Mouse (Mus musculus) hindbrain, embryonic 15.5 days (tissue): ENCODE measurements around the gene Xrcc1. TPM values are rescaled to one million over a fixed set of nuclear protein-coding genes. Genes with fewer than 3 reads are reported as not detected.
A peak's percentile ranks its signal among the peaks of the same experiment; 100 is the strongest.

Experiments used
- ATAC-seq: fragments of 200-750 bp; cut with Nextera tagmentation; 2 replicates; pipeline ENCODE4 v1.8.0; 2017; ENCODE audit warnings: low read depth, moderate number of reproducible peaks, moderate TSS enrichment; ENCODE audit not compliant: low FRiP score
- H3K27ac ChIP-seq: fragments of 300-500 bp; sonication (generic); replicated peaks from 2 replicates; pipeline ENCODE4 v1.5.1; 2015; ENCODE audit warnings: mild to moderate bottlenecking, inconsistent platforms
- H3K27me3 ChIP-seq: fragments of 300-500 bp; sonication (generic); 2 replicates; pipeline ENCODE4 v1.6.1; 2015; ENCODE audit warnings: control low read depth, inconsistent platforms
- H3K36me3 ChIP-seq: fragments of 300-500 bp; sonication (generic); 2 replicates; pipeline ENCODE4 v1.6.1; 2015; ENCODE audit warnings: control low read depth, inconsistent platforms
- H3K4me1 ChIP-seq: fragments of 300-500 bp; sonication (generic); replicated peaks from 2 replicates; pipeline ENCODE4 v1.6.1; 2015; ENCODE audit warnings: control low read depth, inconsistent platforms
- H3K4me2 ChIP-seq: fragments of 300-500 bp; sonication (generic); 2 replicates; pipeline ENCODE4 v1.6.1; 2015; ENCODE audit warnings: moderate library complexity, mild to moderate bottlenecking, inconsistent platforms
- H3K4me3 ChIP-seq: fragments of 300-500 bp; sonication (generic); 2 replicates; pipeline ENCODE4 v1.5.1; 2015; ENCODE audit warnings: mild to moderate bottlenecking, inconsistent platforms
- H3K9ac ChIP-seq: fragments of 300-500 bp; sonication (generic); 2 replicates; pipeline ENCODE4 v1.6.1; 2015; ENCODE audit warnings: inconsistent platforms
- H3K9me3 ChIP-seq: fragments of 300-500 bp; sonication (generic); 2 replicates; pipeline ENCODE4 v1.6.1; 2016; ENCODE audit warnings: control low read depth, inconsistent platforms
- WGBS: fragments of 180-500 bp; shearing (Covaris S2); methylation state at CpG from one replicate; pipeline ENCODE4 v1.1.7; 2015; 5-methylcytosine and 5-hydroxymethylcytosine counted together
- polyA plus RNA-seq: library from polyadenylated mRNA; unstranded; fragments of >200 nt; fragmentation: Nextera tagmentation; extraction: Ambion mirVana; gene quantifications from 2 replicates; pipeline ENCODE4 v1.2.1, GENCODE M21; 2015

Gene Xrcc1
- polyA plus RNA-seq, 1 experiment from 2014 or later = 72.1 TPM

- peaks cover 20% of the 10 kb centered on the region for H3K36me3 ChIP-seq
- WGBS = 85% methylated on average over 4 of the region's 4 CpGs
These were observed 25.0 kb downstream of the Xrcc1 start for GRCm38 (mm10) chr7:24571071-24571470.

DNA sequence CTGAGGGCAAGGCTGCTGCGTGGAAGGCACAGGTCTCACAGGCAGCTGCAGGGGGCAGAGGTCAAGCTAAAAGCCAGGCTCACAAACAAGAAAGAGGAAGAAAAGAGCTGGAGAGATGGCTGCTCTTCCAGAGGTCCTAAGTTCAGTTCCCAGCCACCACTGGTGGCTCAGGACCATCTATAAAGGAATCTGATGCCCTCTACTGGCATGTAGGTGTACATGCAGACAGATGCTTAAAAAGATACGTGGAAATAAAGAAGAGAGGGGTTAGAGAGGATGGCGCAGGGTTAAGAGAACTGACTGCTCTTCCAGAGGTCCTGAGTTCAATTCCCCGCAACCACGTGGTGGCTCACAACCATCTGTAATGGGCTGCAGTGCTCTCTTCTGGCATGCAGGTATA, 26.4 kb downstream of the Xrcc1 start:
- Histone ChIP-seq H3K27ac (no peak overlapping the region), H3K4me3 (no peak overlapping the region), H3K27me3 (no peaks in the 10 kb centered on the region), H3K36me3 (peaks cover 9% of the 10 kb centered on the region; the same call in 1 of the 2 replicates), H3K4me2 (no peak overlapping the region), H3K4me1 (no peaks in the 10 kb centered on the region), H3K9me3 (no peaks in the 10 kb centered on the region), H3K9ac (no peak overlapping the region)
- 57% methylated on average over 5 of the region's 5 CpGs for WGBS
- no peak for ATAC-seq

More at GRCm38 (mm10) chr7:24571071-24571470, 25.0 kb downstream of the Xrcc1 start:
- Histone ChIP-seq H3K4me2 (no peak overlapping the region), H3K9ac (no peak overlapping the region), H3K4me3 (no peak overlapping the region), H3K27me3 (no peaks in the 10 kb centered on the region), H3K4me1 (no peaks in the 10 kb centered on the region), H3K9me3 (no peaks in the 10 kb centered on the region), H3K27ac (no peak overlapping the region)
- no peak for ATAC-seq

DNA sequence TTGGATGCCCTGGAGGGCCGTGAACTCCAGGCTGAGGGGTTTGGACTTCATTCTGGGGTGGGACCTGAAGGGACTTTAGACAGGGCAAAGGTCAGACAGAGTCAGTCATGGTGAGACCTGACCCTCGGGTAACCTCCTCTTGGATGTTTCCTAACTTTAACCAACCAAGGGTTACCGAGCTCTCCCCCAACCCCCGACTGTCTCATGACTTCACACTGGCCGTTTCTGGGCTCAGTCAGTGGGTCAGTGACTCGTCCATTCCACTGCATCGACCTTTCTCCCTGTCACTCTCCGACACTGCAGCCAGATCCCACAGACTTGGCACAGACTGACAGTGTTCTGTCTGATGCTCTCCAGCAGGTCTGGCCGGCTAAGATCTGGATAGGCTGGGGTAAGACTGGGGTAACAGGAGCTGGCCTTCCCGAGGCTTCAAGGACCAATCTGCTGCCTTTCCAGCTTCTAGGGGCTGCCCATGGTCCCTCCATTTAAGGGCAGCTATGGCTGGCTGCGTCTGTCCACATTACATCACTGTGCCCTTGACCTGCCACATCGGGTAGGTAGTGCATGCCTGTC, 28.2 kb downstream of the Xrcc1 start:
- no peaks in the 10 kb centered on the region for H3K36me3 ChIP-seq
- H3K4me1 ChIP-seq = no peaks in the 10 kb centered on the region
- ATAC-seq = no peak; the same call in 1 of the 2 replicates
- H3K27me3 ChIP-seq = no peaks in the 10 kb centered on the region
- H3K9ac ChIP-seq = no peak overlapping the region
- H3K4me2 ChIP-seq = no peak overlapping the region
- WGBS = 58% methylated on average over 12 of the region's 12 CpGs
- no peak overlapping the region for H3K4me3 ChIP-seq
- no peaks in the 10 kb centered on the region for H3K9me3 ChIP-seq
- no peak overlapping the region for H3K27ac ChIP-seq

- no peak overlapping the region for H3K27ac ChIP-seq
- no peaks in the 10 kb centered on the region for H3K36me3 ChIP-seq
- no peak for ATAC-seq
- no peaks in the 10 kb centered on the region for H3K4me1 ChIP-seq
- WGBS = 94% methylated on average over 10 of the region's 10 CpGs
- H3K4me2 ChIP-seq = no peak overlapping the region
- H3K9ac ChIP-seq = no peak overlapping the region
- no peaks in the 10 kb centered on the region for H3K9me3 ChIP-seq
- no peak overlapping the region for H3K4me3 ChIP-seq
- no peaks in the 10 kb centered on the region for H3K27me3 ChIP-seq
These were observed 31.7 kb downstream of the Xrcc1 start for GRCm38 (mm10) chr7:24577811-24578210.

GRCm38 (mm10) chr7:24584876-24585275, 38.8 kb downstream of the Xrcc1 start:
- H3K27ac ChIP-seq = no peak overlapping the region
- 87% methylated on average over 6 of the region's 6 CpGs for WGBS
- no peak overlapping the region for H3K9ac ChIP-seq
- no peak for ATAC-seq
- no peak overlapping the region for H3K4me3 ChIP-seq
- no peaks in the 10 kb centered on the region for H3K9me3 ChIP-seq
- no peak overlapping the region for H3K4me2 ChIP-seq
- peaks cover 14% of the 10 kb centered on the region for H3K4me1 ChIP-seq
- H3K36me3 ChIP-seq = no peaks in the 10 kb centered on the region
- H3K27me3 ChIP-seq = peaks cover 19% of the 10 kb centered on the region

DNA sequence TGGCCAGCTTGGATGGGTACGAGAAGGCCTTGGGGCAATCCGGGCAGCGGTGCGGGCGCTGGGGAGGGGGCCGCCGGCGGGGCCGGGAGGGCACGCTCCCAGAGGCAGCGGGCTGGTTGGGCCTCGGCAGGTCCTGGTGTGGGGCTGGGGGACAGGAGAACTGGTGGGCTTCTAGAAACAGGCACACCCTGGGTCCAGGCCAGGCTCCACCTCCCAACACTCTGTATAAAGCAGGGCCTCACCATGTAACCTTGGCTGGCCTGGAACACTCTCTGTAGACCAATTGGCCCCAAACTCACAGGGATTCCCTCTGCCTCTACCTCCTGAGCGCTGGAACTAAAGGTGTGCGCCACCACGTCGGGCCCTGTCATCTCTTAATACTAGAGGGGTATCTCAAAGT, 39.9 kb downstream of the Xrcc1 start:
- Histone ChIP-seq H3K27ac (no peak overlapping the region), H3K4me3 (no peak overlapping the region; the same call in 1 of the 2 replicates), H3K4me1 (peaks cover 14% of the 10 kb centered on the region), H3K27me3 (peaks cover 19% of the 10 kb centered on the region), H3K9ac (no peak overlapping the region), H3K9me3 (no peaks in the 10 kb centered on the region), H3K36me3 (no peaks in the 10 kb centered on the region), H3K4me2 (peak overlapping the region; percentile 60)
- peak; percentile 27; the same call in 1 of the 2 replicates for ATAC-seq
- WGBS = 34% methylated on average over 16 of the region's 16 CpGs

- Histone ChIP-seq H3K9ac (peak overlapping the region; percentile 83), H3K27me3 (peaks cover 19% of the 10 kb centered on the region), H3K4me2 (peak overlapping the region; percentile 60), H3K4me1 (peaks cover 14% of the 10 kb centered on the region), H3K4me3 (peak overlapping the region; percentile 54), H3K9me3 (no peaks in the 10 kb centered on the region), H3K36me3 (no peaks in the 10 kb centered on the region), H3K27ac (no peak overlapping the region)
- 6% methylated on average over 8 of the region's 8 CpGs for WGBS
- peak; percentile 72 for ATAC-seq
These were observed 40.7 kb downstream of the Xrcc1 start for GRCm38 (mm10) chr7:24586828-24587227.

GRCm38 (mm10) chr7:24587330-24588105, 41.4 kb downstream of the Xrcc1 start, which contains the start of the genes Ethe1 and Zfp575:
TSS of gene Ethe1 (plus strand) at chr7:24587543.
TSS of gene Zfp575 (minus strand) at chr7:24587641.
- H3K36me3 ChIP-seq = no peaks in the 10 kb centered on the region
- 6% methylated on average over 30 of the region's 30 CpGs for WGBS
- peaks cover 18% of the 10 kb centered on the region for H3K4me1 ChIP-seq
- H3K9ac ChIP-seq = peak within 1 kb of the TSS; percentile 83
- ATAC-seq = peak; percentile 80
- H3K27ac ChIP-seq = peak within 1 kb of the TSS; percentile 66
- H3K27me3 ChIP-seq = peaks cover 19% of the 10 kb centered on the region
- peak within 1 kb of the TSS; percentile 54 for H3K4me3 ChIP-seq
- H3K9me3 ChIP-seq = no peaks in the 10 kb centered on the region
- H3K4me2 ChIP-seq = peak within 1 kb of the TSS; percentile 60

DNA sequence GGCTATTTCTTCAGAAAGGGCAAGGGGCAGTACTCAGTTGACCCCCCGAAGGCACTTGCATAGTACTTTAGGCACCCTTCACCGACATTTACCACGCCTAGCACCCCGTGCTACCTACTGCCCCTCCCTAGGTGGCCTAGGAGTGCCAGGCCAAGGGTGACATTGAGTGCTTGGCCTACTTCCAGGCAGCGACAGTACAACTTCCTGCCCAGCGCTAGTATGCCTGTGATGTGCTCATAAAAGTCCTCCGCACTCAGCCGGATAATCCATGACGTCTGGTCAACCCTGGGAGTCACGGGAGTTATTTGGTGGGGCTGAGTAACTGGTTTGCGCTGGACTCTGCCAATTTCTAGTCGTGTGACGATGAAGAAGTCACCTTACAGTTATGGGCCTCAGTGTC, 42.2 kb downstream of the Xrcc1 start:
- Histone ChIP-seq H3K27me3 (peaks cover 19% of the 10 kb centered on the region), H3K4me1 (peaks cover 26% of the 10 kb centered on the region), H3K27ac (no peak overlapping the region), H3K36me3 (no peaks in the 10 kb centered on the region), H3K4me2 (no peak overlapping the region), H3K4me3 (no peak overlapping the region), H3K9me3 (no peaks in the 10 kb centered on the region), H3K9ac (no peak overlapping the region)
- no peak for ATAC-seq
- WGBS = 85% methylated on average over 13 of the region's 13 CpGs

GRCm38 (mm10) chr7:24591735-24592134, 45.6 kb downstream of the Xrcc1 start:
- Histone ChIP-seq H3K9ac (no peak overlapping the region), H3K4me1 (peaks cover 34% of the 10 kb centered on the region), H3K4me2 (no peak overlapping the region), H3K27ac (no peak overlapping the region), H3K4me3 (no peak overlapping the region), H3K9me3 (no peaks in the 10 kb centered on the region), H3K36me3 (no peaks in the 10 kb centered on the region), H3K27me3 (no peaks in the 10 kb centered on the region; the same call in 1 of the 2 replicates)
- ATAC-seq = no peak
- WGBS = 72% methylated on average over 5 of the region's 5 CpGs

GRCm38 (mm10) chr7:24592163-24592562, 46.1 kb downstream of the Xrcc1 start:
- no peaks in the 10 kb centered on the region for H3K36me3 ChIP-seq
- no peak overlapping the region for H3K4me3 ChIP-seq
- no peak overlapping the region for H3K9ac ChIP-seq
- 55% methylated on average over 4 of the region's 4 CpGs for WGBS
- peaks cover 34% of the 10 kb centered on the region for H3K4me1 ChIP-seq
- no peaks in the 10 kb centered on the region for H3K9me3 ChIP-seq
- H3K27me3 ChIP-seq = no peaks in the 10 kb centered on the region
- H3K4me2 ChIP-seq = no peak overlapping the region
- no peak for ATAC-seq
- no peak overlapping the region for H3K27ac ChIP-seq

DNA sequence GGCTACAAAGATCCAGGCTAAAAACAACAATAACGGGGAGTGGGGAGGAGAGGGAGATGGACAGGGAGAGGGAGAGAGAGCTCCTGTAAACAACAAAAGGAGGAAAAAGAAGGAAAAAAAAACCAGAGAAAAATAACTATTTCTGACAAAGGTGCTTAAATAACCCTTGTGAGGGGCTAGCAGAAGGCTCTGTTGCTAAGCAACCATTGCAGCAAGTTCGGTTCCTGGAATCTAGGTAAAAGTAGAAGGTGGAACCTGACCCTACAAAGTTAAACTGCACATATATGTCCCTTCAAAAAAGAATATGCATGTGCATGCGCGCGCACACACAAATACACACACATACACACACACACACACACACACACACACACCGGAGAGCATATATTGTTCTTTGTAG, 46.7 kb downstream of the Xrcc1 start:
- no peak overlapping the region for H3K4me2 ChIP-seq
- 74% methylated on average over 6 of the region's 6 CpGs for WGBS
- H3K27ac ChIP-seq = no peak overlapping the region
- ATAC-seq = no peak
- H3K4me1 ChIP-seq = peaks cover 31% of the 10 kb centered on the region
- H3K27me3 ChIP-seq = no peaks in the 10 kb centered on the region
- no peaks in the 10 kb centered on the region for H3K36me3 ChIP-seq
- H3K9me3 ChIP-seq = no peaks in the 10 kb centered on the region
- no peak overlapping the region for H3K4me3 ChIP-seq
- no peak overlapping the region for H3K9ac ChIP-seq
